Mouse (Mus musculus) stomach, postnatal 0 days (tissue): ENCODE data around the gene Smim14.

Experiments
- CTCF ChIP-seq: IDR thresholded peaks from 2 replicates; pipeline ENCODE4 v1.5.1; 2016; ENCODE audit warnings: antibody characterized with exemption, low read depth, mild to moderate bottlenecking, moderate library complexity
- EP300 ChIP-seq: optimal IDR thresholded peaks from 2 replicates; pipeline ENCODE3; 2016; ENCODE audit warnings: antibody characterized with exemption

DNA sequence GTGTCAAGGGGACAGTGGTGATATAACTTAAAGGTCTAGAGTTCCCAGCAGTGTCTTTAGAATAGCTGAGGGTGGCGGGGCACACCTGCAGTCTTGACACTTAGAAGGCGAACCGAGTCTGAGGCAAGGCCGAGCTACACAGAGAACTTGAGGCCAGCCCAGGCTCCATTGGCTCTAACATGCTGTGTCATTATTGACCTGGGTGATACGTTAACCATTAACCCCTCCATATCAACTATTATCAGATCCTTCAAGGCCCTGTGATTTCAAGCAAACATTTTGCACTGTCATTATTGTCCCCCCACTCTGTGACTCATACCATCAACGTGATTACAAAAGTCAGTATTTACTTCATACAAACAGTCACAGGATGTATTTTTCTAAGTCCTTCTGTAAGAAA, 112.8 kb downstream of the Smim14 start:
- TF ChIP-seq CTCF (no peak), EP300 (no peak)
